Mouse (Mus musculus): ENCODE measurements at regions not wholly inside any gene's neighbourhood (a gene's known extent, or its start where the extent isn't known, plus 50 kb on each side); places are given as distances from the start of the nearest gene placed in this dataset.
A peak's percentile ranks its signal among the peaks of the same experiment; 100 is the strongest.

DNA sequence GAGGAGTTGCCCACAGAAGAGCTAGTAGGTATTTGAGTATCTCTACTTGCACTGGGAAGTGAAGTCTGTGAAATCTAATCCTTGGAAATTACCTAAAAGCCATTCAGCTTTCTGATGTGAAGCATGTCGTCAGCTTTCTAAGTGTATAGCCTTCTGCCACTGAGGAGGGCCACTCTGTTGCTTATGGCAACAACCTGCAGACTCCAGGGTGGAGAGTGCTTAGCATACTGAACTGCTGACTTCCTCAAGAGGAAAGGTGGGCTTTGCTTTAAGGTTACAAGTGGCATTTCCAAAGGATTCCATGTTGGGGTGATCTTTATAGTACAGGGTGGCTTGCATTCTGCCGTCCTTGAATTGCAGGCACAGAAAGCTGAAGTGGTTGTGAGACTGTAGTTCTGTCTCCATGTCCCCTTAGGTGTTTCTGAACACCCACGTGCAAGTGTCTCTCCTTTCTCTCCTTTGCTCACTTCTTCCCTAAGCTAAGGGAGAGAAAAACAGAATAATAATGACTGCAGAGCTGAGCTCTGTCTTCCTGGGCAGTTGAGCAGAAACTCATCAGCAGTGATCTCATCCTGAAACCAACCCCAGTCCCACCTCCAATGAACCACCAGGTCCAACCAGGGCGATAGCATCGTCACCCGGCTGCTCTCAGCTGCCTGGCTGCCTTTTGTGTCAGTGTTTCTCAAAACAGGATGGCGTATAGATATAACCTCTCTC is 292.3 kb upstream of the Nrp1 start:
- no peaks in the 10 kb centered on the region for H3K36me3 ChIP-seq (ENCODE audit: control insufficient read depth, insufficient read depth, low read length, poor library complexity, severe bottlenecking)
- H3K27ac ChIP-seq (ENCODE audit: insufficient read depth, low read depth, low read length, poor library complexity, severe bottlenecking) = no peak overlapping the region
- TF ChIP-seq CHD2 (IDR thresholded peaks at IDR 0.05; ENCODE audit: low read depth, low read length) (no peak), MAFK (IDR thresholded peaks at IDR 0.05; ENCODE audit: insufficient read depth, low read depth, low read length) (no peak), ZC3H11A (IDR thresholded peaks at IDR 0.05; ENCODE audit: borderline replicate concordance, low read depth, low read length) (no peak)
- H3K9ac ChIP-seq (ENCODE audit: insufficient read depth, low read depth, low read length, poor library complexity, severe bottlenecking) = no peak overlapping the region
- DNase-seq (ENCODE audit: low read depth, low spot score) = no peak
- H3K4me1 ChIP-seq (ENCODE audit: control insufficient read depth in 2 of 2, insufficient read depth in 2 of 2, low read length in 2 of 2, poor library complexity in 1 of 2) = no peaks in the 10 kb centered on the region
- H3K4me3 ChIP-seq (ENCODE audit: insufficient read depth in 1 of 2, low read depth in 1 of 2, low read length in 2 of 2, poor library complexity in 1 of 2, severe bottlenecking in 1 of 2) = no peak overlapping the region
- no peaks in the 10 kb centered on the region for H3K9me3 ChIP-seq (ENCODE audit: control insufficient read depth, insufficient read depth, low read depth, low read length)
- in situ Hi-C loops (cut with MboI; ENCODE audit: low sequenced_read_pairs in 2 of 2, unreplicated experiment in 2 of 2) = no loop called here

DNA sequence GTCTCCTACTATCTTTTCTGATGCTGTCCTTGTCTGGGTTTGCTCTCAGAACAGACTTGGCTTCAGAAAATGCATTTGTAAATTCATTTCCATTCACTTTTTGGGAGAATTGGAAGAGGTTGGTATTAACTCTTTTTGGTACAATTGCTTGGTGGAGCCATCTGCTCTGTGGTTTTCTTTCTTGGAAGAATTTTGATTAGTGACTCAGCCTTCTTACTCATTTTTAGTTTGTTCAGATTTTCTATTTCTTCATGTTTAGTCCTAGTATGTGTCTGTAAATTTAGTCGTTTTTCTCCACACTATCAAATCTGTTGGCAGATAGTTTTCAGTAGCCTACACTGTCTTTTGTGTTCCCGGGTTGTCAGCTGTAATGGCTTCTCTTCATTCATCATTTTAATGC is 288.7 kb upstream of the Nrp1 start:
- H3K4me1 ChIP-seq (ENCODE audit: control insufficient read depth in 2 of 2, insufficient read depth in 2 of 2, low read length in 2 of 2, poor library complexity in 1 of 2) = no peaks in the 10 kb centered on the region
- in situ Hi-C loops (cut with MboI; ENCODE audit: low sequenced_read_pairs in 2 of 2, unreplicated experiment in 2 of 2) = no loop called here
- DNase-seq (ENCODE audit: low read depth, low spot score) = no peak
- no peaks in the 10 kb centered on the region for H3K36me3 ChIP-seq (ENCODE audit: control insufficient read depth, insufficient read depth, low read length, poor library complexity, severe bottlenecking)
- no peak overlapping the region for H3K9ac ChIP-seq (ENCODE audit: insufficient read depth, low read depth, low read length, poor library complexity, severe bottlenecking)
- no peaks in the 10 kb centered on the region for H3K9me3 ChIP-seq (ENCODE audit: control insufficient read depth, insufficient read depth, low read depth, low read length)
- H3K4me3 ChIP-seq (ENCODE audit: insufficient read depth in 1 of 2, low read depth in 1 of 2, low read length in 2 of 2, poor library complexity in 1 of 2, severe bottlenecking in 1 of 2) = no peak overlapping the region
- TF ChIP-seq ZNF384 (IDR thresholded peaks at IDR 0.05; ENCODE audit: low read depth, low read length) (no peak), MAFK (IDR thresholded peaks at IDR 0.05; ENCODE audit: insufficient read depth, low read depth, low read length) (no peak), HCFC1 (IDR thresholded peaks at IDR 0.05; ENCODE audit: borderline replicate concordance, insufficient read depth, low read length) (no peak), ZC3H11A (IDR thresholded peaks at IDR 0.05; ENCODE audit: borderline replicate concordance, low read depth, low read length) (no peak), CHD2 (IDR thresholded peaks at IDR 0.05; ENCODE audit: low read depth, low read length) (no peak)
- no peak overlapping the region for H3K27ac ChIP-seq (ENCODE audit: insufficient read depth, low read depth, low read length, poor library complexity, severe bottlenecking)

DNA sequence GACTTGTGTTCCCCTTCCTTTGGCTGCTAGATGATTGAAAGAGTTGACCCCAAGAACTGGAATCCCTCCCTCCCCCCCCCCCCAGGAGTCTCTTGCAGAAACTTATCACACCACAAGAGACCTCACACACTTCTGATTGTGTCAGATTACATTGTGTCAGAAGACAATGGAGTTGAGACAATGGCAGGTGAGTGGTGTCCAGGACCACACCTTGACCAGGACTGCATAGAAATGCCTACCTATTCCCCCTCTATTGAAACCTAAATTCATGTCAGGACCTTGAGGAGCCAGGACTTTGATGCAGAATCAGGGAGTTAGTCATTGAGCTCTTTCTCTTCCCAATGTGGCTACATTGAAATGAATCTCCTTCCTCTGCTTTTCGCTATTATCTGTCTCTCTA is 282.8 kb upstream of the Nrp1 start:
- H3K36me3 ChIP-seq (ENCODE audit: control insufficient read depth, insufficient read depth, low read length, poor library complexity, severe bottlenecking) = no peaks in the 10 kb centered on the region
- in situ Hi-C loops (cut with MboI; ENCODE audit: low sequenced_read_pairs in 2 of 2, unreplicated experiment in 2 of 2) = no loop called here
- H3K4me1 ChIP-seq (ENCODE audit: control insufficient read depth in 2 of 2, insufficient read depth in 2 of 2, low read length in 2 of 2, poor library complexity in 1 of 2) = peaks cover 0 to 5% of the 10 kb centered on the region in 2 experiments; a peak in 2 of 4 replicates
- H3K9me3 ChIP-seq (ENCODE audit: control insufficient read depth, insufficient read depth, low read depth, low read length) = no peaks in the 10 kb centered on the region
- H3K9ac ChIP-seq (ENCODE audit: insufficient read depth, low read depth, low read length, poor library complexity, severe bottlenecking) = no peak overlapping the region
- no peak overlapping the region for H3K4me3 ChIP-seq (ENCODE audit: insufficient read depth in 1 of 2, low read depth in 1 of 2, low read length in 2 of 2, poor library complexity in 1 of 2, severe bottlenecking in 1 of 2)
- TF ChIP-seq ZNF384 (IDR thresholded peaks at IDR 0.05; ENCODE audit: low read depth, low read length) (no peak), CHD2 (IDR thresholded peaks at IDR 0.05; ENCODE audit: low read depth, low read length) (no peak), MAFK (IDR thresholded peaks at IDR 0.05; ENCODE audit: insufficient read depth, low read depth, low read length) (no peak), HCFC1 (IDR thresholded peaks at IDR 0.05; ENCODE audit: borderline replicate concordance, insufficient read depth, low read length) (no peak), ZC3H11A (IDR thresholded peaks at IDR 0.05; ENCODE audit: borderline replicate concordance, low read depth, low read length) (no peak)
- DNase-seq (ENCODE audit: low read depth, low spot score) = peak; percentile 12
- no peak overlapping the region for H3K27ac ChIP-seq (ENCODE audit: insufficient read depth, low read depth, low read length, poor library complexity, severe bottlenecking)

DNA sequence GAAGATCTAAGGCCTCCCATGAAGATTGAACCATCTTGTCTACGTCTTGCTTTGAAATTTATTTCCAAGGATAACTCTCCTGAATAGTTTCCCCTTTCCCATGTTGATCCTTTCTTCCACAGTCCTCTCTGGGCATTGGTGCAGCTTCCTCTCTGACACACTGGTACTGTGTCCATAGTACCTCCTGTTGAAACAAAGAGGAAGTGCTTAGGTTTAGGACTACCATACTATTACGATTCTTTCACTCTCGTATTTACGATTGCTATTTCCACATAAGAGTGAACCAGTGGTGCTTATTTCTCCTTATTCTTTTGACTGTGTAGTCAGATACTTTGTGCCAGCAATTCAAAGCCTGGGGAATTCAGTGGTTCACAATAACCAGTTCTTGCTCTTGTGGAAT is 282.2 kb upstream of the Nrp1 start:
- in situ Hi-C loops (cut with MboI; ENCODE audit: low sequenced_read_pairs in 2 of 2, unreplicated experiment in 2 of 2) = no loop called here
- Histone ChIP-seq H3K27ac (ENCODE audit: insufficient read depth, low read depth, low read length, poor library complexity, severe bottlenecking) (no peak overlapping the region), H3K36me3 (ENCODE audit: control insufficient read depth, insufficient read depth, low read length, poor library complexity, severe bottlenecking) (no peaks in the 10 kb centered on the region), H3K9ac (ENCODE audit: insufficient read depth, low read depth, low read length, poor library complexity, severe bottlenecking) (no peak overlapping the region), H3K9me3 (ENCODE audit: control insufficient read depth, insufficient read depth, low read depth, low read length) (no peaks in the 10 kb centered on the region), H3K4me1 (ENCODE audit: control insufficient read depth in 2 of 2, insufficient read depth in 2 of 2, low read length in 2 of 2, poor library complexity in 1 of 2) (peaks cover 0 to 5% of the 10 kb centered on the region in 2 experiments; a peak in 2 of 4 replicates), H3K4me3 (ENCODE audit: insufficient read depth in 1 of 2, low read depth in 1 of 2, low read length in 2 of 2, poor library complexity in 1 of 2, severe bottlenecking in 1 of 2) (no peak overlapping the region)
- TF ChIP-seq ZNF384 (IDR thresholded peaks at IDR 0.05; ENCODE audit: low read depth, low read length) (no peak), HCFC1 (IDR thresholded peaks at IDR 0.05; ENCODE audit: borderline replicate concordance, insufficient read depth, low read length) (no peak), ZC3H11A (IDR thresholded peaks at IDR 0.05; ENCODE audit: borderline replicate concordance, low read depth, low read length) (no peak), CHD2 (IDR thresholded peaks at IDR 0.05; ENCODE audit: low read depth, low read length) (no peak), MAFK (IDR thresholded peaks at IDR 0.05; ENCODE audit: insufficient read depth, low read depth, low read length) (no peak)
- DNase-seq (ENCODE audit: low read depth, low spot score) = no peak

Measured in ES-E14 (cell line).